Mouse (Mus musculus): ENCODE data around the gene Rwdd1.

- no peak for TF ChIP-seq POLR2A (IDR thresholded peaks at IDR 0.05; ENCODE audit: insufficient read length, low read depth)
- TF ChIP-seq TCF12 (IDR thresholded peaks at IDR 0.05; ENCODE audit: insufficient read depth, poor library complexity, severe bottlenecking) = no peak
- no peak for TF ChIP-seq REST (IDR thresholded peaks at IDR 0.05; ENCODE audit: insufficient read depth, insufficient read length)
- TF ChIP-seq USF1 (IDR thresholded peaks at IDR 0.05; ENCODE audit: low read depth) = no peak
Measured at GRCm38 (mm10) chr10:33998397-33998796, 21.0 kb downstream of the Rwdd1 start.

Data from myocyte (in vitro differentiated cells).